Mouse (Mus musculus): ENCODE data around the gene Rasd1. TPM values are rescaled to one million over a fixed set of nuclear protein-coding genes. Genes with fewer than 3 reads are reported as not detected.

Gene Rasd1
- polyA plus RNA-seq, 1 experiment from 2014 or later = 0.66 TPM

DNA sequence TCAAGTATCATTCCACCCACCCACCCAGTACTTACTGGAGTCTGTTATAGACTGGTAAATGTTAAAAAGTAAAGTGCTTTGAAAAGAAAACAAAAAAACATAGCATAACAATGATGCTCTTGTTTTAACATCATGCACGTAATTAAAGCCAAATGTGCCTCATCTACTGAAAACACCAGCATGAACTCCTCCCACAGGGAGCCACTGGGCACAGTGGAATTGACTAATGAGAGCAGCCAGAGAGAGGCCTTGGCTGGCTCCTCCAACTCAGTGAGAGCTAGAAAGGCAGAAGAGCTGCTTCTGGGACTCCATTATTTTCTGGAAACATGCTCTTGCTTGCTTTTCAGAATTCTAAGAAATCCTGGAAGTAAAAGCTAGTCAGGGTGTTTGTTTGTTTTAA, 24.7 kb upstream of the Rasd1 start:
- ATAC-seq (ENCODE audit: low read depth) = no peak
- WGBS = 74% methylated on average over 1 of the region's 1 CpGs
- H3K9me3 ChIP-seq (ENCODE audit: control insufficient read depth, low read length) = no peaks in the 10 kb centered on the region
- H3K4me1 ChIP-seq (ENCODE audit: control insufficient read depth, insufficient read depth, low read length) = no peaks in the 10 kb centered on the region
- H3K27me3 ChIP-seq (ENCODE audit: control insufficient read depth, insufficient read depth, low read length) = no peaks in the 10 kb centered on the region
- no peaks in the 10 kb centered on the region for H3K36me3 ChIP-seq (ENCODE audit: control insufficient read depth, insufficient read depth, low read length)
- H3K9ac ChIP-seq (replicated peaks; ENCODE audit: low read depth, low read length) = no peak overlapping the region
- H3K4me3 ChIP-seq (ENCODE audit: low read depth, low read length) = no peak overlapping the region
- no peak overlapping the region for H3K27ac ChIP-seq (ENCODE audit: low read depth, low read length)
- no peak overlapping the region for H3K4me2 ChIP-seq (ENCODE audit: low read depth, low read length)

DNA sequence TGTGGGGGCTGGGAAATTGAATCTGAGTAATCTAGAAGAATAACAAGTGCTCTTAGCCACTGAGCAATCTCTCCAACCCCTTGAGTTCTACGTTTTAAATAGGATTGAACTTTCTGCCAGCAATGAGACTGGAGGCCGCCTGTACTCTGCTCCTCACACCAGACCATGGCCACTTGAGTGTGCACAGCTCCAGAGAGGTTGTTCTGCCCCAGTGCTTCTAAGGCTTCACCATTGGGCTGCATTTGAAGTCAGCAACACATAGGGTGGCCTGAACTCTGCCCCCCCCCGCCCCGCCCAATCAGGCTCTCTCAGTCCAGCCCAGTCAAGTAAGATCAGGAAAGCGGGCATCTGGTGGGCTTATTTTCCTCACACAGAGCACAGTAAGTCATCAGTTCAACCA, 13.1 kb upstream of the Rasd1 start:
- Histone ChIP-seq H3K4me1 (ENCODE audit: control insufficient read depth, insufficient read depth, low read length) (no peaks in the 10 kb centered on the region), H3K27me3 (ENCODE audit: control insufficient read depth, insufficient read depth, low read length) (no peaks in the 10 kb centered on the region), H3K27ac (ENCODE audit: low read depth, low read length) (no peak overlapping the region), H3K4me3 (ENCODE audit: low read depth, low read length) (no peak overlapping the region), H3K9ac (replicated peaks; ENCODE audit: low read depth, low read length) (no peak overlapping the region), H3K36me3 (ENCODE audit: control insufficient read depth, insufficient read depth, low read length) (no peaks in the 10 kb centered on the region), H3K4me2 (ENCODE audit: low read depth, low read length) (no peak overlapping the region), H3K9me3 (ENCODE audit: control insufficient read depth, low read length) (no peaks in the 10 kb centered on the region)
- no peak for ATAC-seq (ENCODE audit: low read depth)
- WGBS = 83% methylated on average over 5 of the region's 5 CpGs

- Histone ChIP-seq H3K4me3 (ENCODE audit: low read depth, low read length) (no peak overlapping the region), H3K4me1 (ENCODE audit: control insufficient read depth, insufficient read depth, low read length) (no peaks in the 10 kb centered on the region), H3K27me3 (ENCODE audit: control insufficient read depth, insufficient read depth, low read length) (no peaks in the 10 kb centered on the region), H3K9ac (replicated peaks; ENCODE audit: low read depth, low read length) (no peak overlapping the region), H3K27ac (ENCODE audit: low read depth, low read length) (no peak overlapping the region), H3K9me3 (ENCODE audit: control insufficient read depth, low read length) (no peaks in the 10 kb centered on the region), H3K4me2 (ENCODE audit: low read depth, low read length) (no peak overlapping the region), H3K36me3 (ENCODE audit: control insufficient read depth, insufficient read depth, low read length) (no peaks in the 10 kb centered on the region)
- 17% methylated on average over 10 of the region's 10 CpGs for WGBS
- ATAC-seq (ENCODE audit: low read depth) = no peak
Measured at GRCm38 (mm10) chr11:59975241-59975640, 10.5 kb upstream of the Rasd1 start.

DNA sequence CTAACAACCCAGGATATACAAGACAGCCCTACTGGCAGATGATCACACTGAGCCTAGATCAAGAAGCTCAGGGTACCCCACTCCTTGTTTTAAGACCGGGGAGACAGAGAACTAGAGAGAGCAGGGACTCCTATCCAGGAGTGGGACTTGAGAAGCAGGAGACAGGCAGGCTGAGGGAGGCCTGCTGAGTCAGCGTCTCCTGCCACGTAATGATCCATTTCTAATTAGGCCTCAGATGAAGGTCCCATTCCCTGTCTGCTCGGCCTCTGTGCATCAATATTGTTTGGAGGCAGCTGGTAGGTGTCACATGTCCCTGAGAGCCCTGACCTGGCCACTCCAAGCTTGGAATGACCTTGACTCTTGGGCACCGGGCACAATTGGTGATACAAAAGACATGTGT, 8.6 kb upstream of the Rasd1 start:
- WGBS = 74% methylated on average over 5 of the region's 5 CpGs
- Histone ChIP-seq H3K9ac (replicated peaks; ENCODE audit: low read depth, low read length) (no peak overlapping the region), H3K4me3 (ENCODE audit: low read depth, low read length) (no peak overlapping the region), H3K36me3 (ENCODE audit: control insufficient read depth, insufficient read depth, low read length) (no peaks in the 10 kb centered on the region), H3K4me1 (ENCODE audit: control insufficient read depth, insufficient read depth, low read length) (no peaks in the 10 kb centered on the region), H3K4me2 (ENCODE audit: low read depth, low read length) (no peak overlapping the region), H3K9me3 (ENCODE audit: control insufficient read depth, low read length) (no peaks in the 10 kb centered on the region), H3K27me3 (ENCODE audit: control insufficient read depth, insufficient read depth, low read length) (no peaks in the 10 kb centered on the region), H3K27ac (ENCODE audit: low read depth, low read length) (no peak overlapping the region)
- ATAC-seq (ENCODE audit: low read depth) = no peak

GRCm38 (mm10) chr11:59971691-59972090, 6.9 kb upstream of the Rasd1 start:
- H3K4me1 ChIP-seq (ENCODE audit: control insufficient read depth, insufficient read depth, low read length) = no peaks in the 10 kb centered on the region
- ATAC-seq (ENCODE audit: low read depth) = no peak

GRCm38 (mm10) chr11:59970780-59971179, 6.0 kb upstream of the Rasd1 start:
- Histone ChIP-seq H3K9me3 (ENCODE audit: control insufficient read depth, low read length) (no peaks in the 10 kb centered on the region), H3K36me3 (ENCODE audit: control insufficient read depth, insufficient read depth, low read length) (no peaks in the 10 kb centered on the region), H3K4me3 (ENCODE audit: low read depth, low read length) (no peak overlapping the region), H3K4me2 (ENCODE audit: low read depth, low read length) (no peak overlapping the region), H3K27me3 (ENCODE audit: control insufficient read depth, insufficient read depth, low read length) (no peaks in the 10 kb centered on the region), H3K27ac (ENCODE audit: low read depth, low read length) (no peak overlapping the region), H3K9ac (replicated peaks; ENCODE audit: low read depth, low read length) (no peak overlapping the region), H3K4me1 (ENCODE audit: control insufficient read depth, insufficient read depth, low read length) (no peaks in the 10 kb centered on the region)
- 89% methylated on average over 5 of the region's 5 CpGs for WGBS
- ATAC-seq (ENCODE audit: low read depth) = no peak

More at GRCm38 (mm10) chr11:59971691-59972090, 6.9 kb upstream of the Rasd1 start:
- Histone ChIP-seq H3K9me3 (ENCODE audit: control insufficient read depth, low read length) (no peaks in the 10 kb centered on the region), H3K4me2 (ENCODE audit: low read depth, low read length) (no peak overlapping the region), H3K4me3 (ENCODE audit: low read depth, low read length) (no peak overlapping the region), H3K9ac (replicated peaks; ENCODE audit: low read depth, low read length) (no peak overlapping the region), H3K36me3 (ENCODE audit: control insufficient read depth, insufficient read depth, low read length) (no peaks in the 10 kb centered on the region), H3K27me3 (ENCODE audit: control insufficient read depth, insufficient read depth, low read length) (no peaks in the 10 kb centered on the region), H3K27ac (ENCODE audit: low read depth, low read length) (no peak overlapping the region)
- 51% methylated on average over 2 of the region's 2 CpGs for WGBS

GRCm38 (mm10) chr11:59967765-59968164, 3.0 kb upstream of the Rasd1 start:
- no peak overlapping the region for H3K27ac ChIP-seq (ENCODE audit: low read depth, low read length)
- H3K9me3 ChIP-seq (ENCODE audit: control insufficient read depth, low read length) = no peaks in the 10 kb centered on the region
- 81% methylated on average over 1 of the region's 1 CpGs for WGBS
- no peak overlapping the region for H3K4me2 ChIP-seq (ENCODE audit: low read depth, low read length)
- H3K27me3 ChIP-seq (ENCODE audit: control insufficient read depth, insufficient read depth, low read length) = 0 out of 2 replicates have a peak, but pooled peaks cover 5% of the 10 kb centered on the region
- H3K36me3 ChIP-seq (ENCODE audit: control insufficient read depth, insufficient read depth, low read length) = no peaks in the 10 kb centered on the region
- no peak overlapping the region for H3K9ac ChIP-seq (replicated peaks; ENCODE audit: low read depth, low read length)
- H3K4me3 ChIP-seq (ENCODE audit: low read depth, low read length) = no peak overlapping the region
- H3K4me1 ChIP-seq (ENCODE audit: control insufficient read depth, insufficient read depth, low read length) = peaks cover 7% of the 10 kb centered on the region; the same call in 1 of the 2 replicates
- ATAC-seq (ENCODE audit: low read depth) = no peak

DNA sequence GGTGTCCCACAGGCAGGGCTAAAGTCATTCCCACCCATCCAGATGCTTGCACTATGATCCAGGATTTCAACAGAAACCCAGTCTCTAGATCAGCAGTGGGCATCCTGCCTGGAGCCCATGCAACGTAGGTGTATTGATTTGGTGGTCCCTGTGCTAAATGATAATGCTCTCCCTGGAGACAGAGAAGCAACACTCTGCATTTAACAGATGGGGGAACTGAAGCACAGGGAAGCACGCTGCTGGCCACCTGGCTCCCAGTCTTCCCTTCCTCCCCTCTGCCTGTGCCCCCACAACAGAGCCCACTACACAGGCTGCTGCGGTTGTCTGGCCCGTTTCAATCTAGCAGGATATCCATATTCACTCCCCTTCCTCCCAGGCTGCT, 1.3 kb upstream of the Rasd1 start:
- Histone ChIP-seq H3K27ac (ENCODE audit: low read depth, low read length) (no peak overlapping the region), H3K36me3 (ENCODE audit: control insufficient read depth, insufficient read depth, low read length) (0 out of 2 replicates have a peak, but pooled peaks cover 4% of the 10 kb centered on the region), H3K9me3 (ENCODE audit: control insufficient read depth, low read length) (no peaks in the 10 kb centered on the region), H3K9ac (replicated peaks; ENCODE audit: low read depth, low read length) (0 out of 2 replicates have a peak overlapping the region, but pooled peaks have one; percentile 11), H3K4me1 (ENCODE audit: control insufficient read depth, insufficient read depth, low read length) (peaks cover 7% of the 10 kb centered on the region; the same call in 1 of the 2 replicates), H3K4me3 (ENCODE audit: low read depth, low read length) (no peak overlapping the region), H3K4me2 (ENCODE audit: low read depth, low read length) (no peak overlapping the region), H3K27me3 (ENCODE audit: control insufficient read depth, insufficient read depth, low read length) (0 out of 2 replicates have a peak, but pooled peaks cover 5% of the 10 kb centered on the region)
- 56% methylated on average over 4 of the region's 4 CpGs for WGBS
- no peak for ATAC-seq (ENCODE audit: low read depth)

- H3K4me1 ChIP-seq (ENCODE audit: control insufficient read depth, insufficient read depth, low read length) = peaks cover 7% of the 10 kb centered on the region; the same call in 1 of the 2 replicates
- 0 out of 2 replicates have a peak, but pooled peaks cover 5% of the 10 kb centered on the region for H3K27me3 ChIP-seq (ENCODE audit: control insufficient read depth, insufficient read depth, low read length)
- no peaks in the 10 kb centered on the region for H3K9me3 ChIP-seq (ENCODE audit: control insufficient read depth, low read length)
- peak overlapping the region; percentile 27 for H3K4me3 ChIP-seq (ENCODE audit: low read depth, low read length)
- H3K9ac ChIP-seq (replicated peaks; ENCODE audit: low read depth, low read length) = peak overlapping the region; percentile 33; the same call in 1 of the 2 replicates
- peak; percentile 78; the same call in 1 of the 2 replicates for ATAC-seq (ENCODE audit: low read depth)
- H3K36me3 ChIP-seq (ENCODE audit: control insufficient read depth, insufficient read depth, low read length) = 0 out of 2 replicates have a peak, but pooled peaks cover 4% of the 10 kb centered on the region
- peak overlapping the region; percentile 77 for H3K4me2 ChIP-seq (ENCODE audit: low read depth, low read length)
- no peak overlapping the region for H3K27ac ChIP-seq (ENCODE audit: low read depth, low read length)
- WGBS = 24% methylated on average over 25 of the region's 25 CpGs
Measured at GRCm38 (mm10) chr11:59965227-59966101, 720 bp upstream of the Rasd1 start.
